20 mouse cellular contexts compared by ENCODE assay signal in genomic region chr6:7912015-7912414, GRCm38 (mm10).
DNase-seq lines count a peak whose midpoint lies in the region; ATAC-seq and TF ChIP-seq lines count a peak whose summit lies in the region.
"Had no signal": no experiment of that assay in that cellular context is flagged by ENCODE, and none has a peak within 500 bp of the region (broad histone marks: within the 10 kb centered on the region; RNA-seq: fewer than 3 reads in every experiment).

No protein-coding gene starts in this region.

- no peak overlapping the region for H3K4me3 ChIP-seq in forebrain, postnatal 0 days (ENCODE audit: low read depth, low read length)
- no peak overlapping the region for H3K4me3 ChIP-seq in forebrain, embryonic 11.5 days (ENCODE audit: low read depth, low read length)
- H3K4me3 ChIP-seq in olfactory bulb, adult 2 months (ENCODE audit: insufficient read depth, low read depth, low read length), result no peak overlapping the region
- no peak overlapping the region for H3K4me3 ChIP-seq in neural tube, embryonic 15.5 days (replicated peaks)
- H3K4me3 ChIP-seq: embryonic facial prominence, embryonic 10.5 days; embryonic facial prominence, embryonic 12.5 days; forebrain, embryonic 13.5 days had no signal

- peak; percentile 2 for DNase-seq in forebrain, postnatal 0 days
- no peak for DNase-seq in forebrain, embryonic 11.5 days (ENCODE audit: low spot score)
- peak; percentile 20 for DNase-seq in layer of hippocampus, adult 9-10 months (ENCODE audit: low spot score)
- no peak for DNase-seq in layer of hippocampus, adult 8-10 months (ENCODE audit: low spot score in 2 of 2)
- DNase-seq in brain, adult 2 months (ENCODE audit: low read depth, low spot score), result peak; percentile 69
- DNase-seq in left cerebral cortex, postnatal 36 days (ENCODE audit: low spot score in 2 of 2), result no peak
- DNase-seq: adrenal gland, adult 2 months; adrenal gland, postnatal 10 days; adrenal gland, postnatal 25 days; cerebellum, adult 11-12 months; cerebellum, adult 2 months; cerebellum, adult 9-10 months; cerebellum, postnatal 10 days; cerebellum, postnatal 25 days had no signal

- no peak overlapping the region for H3K9ac ChIP-seq in forebrain, postnatal 0 days
- no peak overlapping the region for H3K9ac ChIP-seq in forebrain, embryonic 11.5 days (ENCODE audit: low read length)
- no peak overlapping the region for H3K9ac ChIP-seq in neural tube, embryonic 15.5 days (replicated peaks)
- H3K9ac ChIP-seq: embryonic facial prominence, embryonic 12.5 days; forebrain, embryonic 13.5 days had no signal

- no peaks in the 10 kb centered on the region for H3K27me3 ChIP-seq in forebrain, postnatal 0 days (ENCODE audit: insufficient read depth, low read length)
- H3K27me3 ChIP-seq in forebrain, embryonic 11.5 days (ENCODE audit: control insufficient read depth, insufficient read depth, low read length), result no peaks in the 10 kb centered on the region
- H3K27me3 ChIP-seq in neural tube, embryonic 15.5 days (replicated peaks), result no peaks in the 10 kb centered on the region
- H3K27me3 ChIP-seq: embryonic facial prominence, embryonic 12.5 days; forebrain, embryonic 13.5 days had no signal

- intact Hi-C loops in left cerebral cortex, postnatal 36 days (cut with DNase I), result no loop called here

- no peaks in the 10 kb centered on the region for H3K9me3 ChIP-seq in forebrain, postnatal 0 days (ENCODE audit: low read length)
- H3K9me3 ChIP-seq in forebrain, embryonic 11.5 days (ENCODE audit: control insufficient read depth, low read length), result no peaks in the 10 kb centered on the region
- no peaks in the 10 kb centered on the region for H3K9me3 ChIP-seq in neural tube, embryonic 15.5 days (replicated peaks)
- H3K9me3 ChIP-seq: embryonic facial prominence, embryonic 10.5 days; embryonic facial prominence, embryonic 12.5 days; forebrain, embryonic 13.5 days had no signal

- H3K27ac ChIP-seq in forebrain, postnatal 0 days (ENCODE audit: low read depth, low read length), result no peak overlapping the region
- no peak overlapping the region for H3K27ac ChIP-seq in forebrain, embryonic 11.5 days (ENCODE audit: low read depth, low read length)
- H3K27ac ChIP-seq in olfactory bulb, adult 2 months (ENCODE audit: insufficient read depth, low read depth, low read length), result peak overlapping the region; percentile 58
- H3K27ac ChIP-seq in neural tube, embryonic 15.5 days (replicated peaks), result no peak overlapping the region
- H3K27ac ChIP-seq: embryonic facial prominence, embryonic 10.5 days; embryonic facial prominence, embryonic 12.5 days; forebrain, embryonic 13.5 days had no signal

- TF ChIP-seq POLR2A in olfactory bulb, adult 2 months (IDR thresholded peaks at IDR 0.05; ENCODE audit: insufficient read depth, low read depth, low read length), result no peak

- WGBS in forebrain, postnatal 0 days, result 62% methylated on average over 2 of the region's 2 CpGs
- 86% methylated on average over 2 of the region's 2 CpGs for WGBS in forebrain, embryonic 11.5 days
- WGBS in olfactory bulb, adult 2 months, result 23% methylated on average over 2 of the region's 2 CpGs
- WGBS in neural tube, embryonic 15.5 days, result 83% methylated on average over 2 of the region's 2 CpGs

- no peaks in the 10 kb centered on the region for H3K36me3 ChIP-seq in forebrain, postnatal 0 days (ENCODE audit: insufficient read depth)
- H3K36me3 ChIP-seq in forebrain, embryonic 11.5 days (ENCODE audit: control insufficient read depth, insufficient read depth, low read length), result no peaks in the 10 kb centered on the region
- H3K36me3 ChIP-seq in neural tube, embryonic 15.5 days, result no peaks in the 10 kb centered on the region
- H3K36me3 ChIP-seq: embryonic facial prominence, embryonic 10.5 days; embryonic facial prominence, embryonic 12.5 days had no signal

- no peak for TF ChIP-seq CTCF in forebrain, postnatal 0 days (IDR thresholded peaks at IDR 0.05; ENCODE audit: low read depth)
- no peak for TF ChIP-seq CTCF in olfactory bulb, adult 2 months (IDR thresholded peaks at IDR 0.05; ENCODE audit: insufficient read depth, low read depth, low read length)

- H3K4me1 ChIP-seq in forebrain, postnatal 0 days (ENCODE audit: insufficient read depth), result no peaks in the 10 kb centered on the region
- no peaks in the 10 kb centered on the region for H3K4me1 ChIP-seq in forebrain, embryonic 11.5 days (replicated peaks; ENCODE audit: control insufficient read depth, insufficient read depth, low read length)
- no peaks in the 10 kb centered on the region for H3K4me1 ChIP-seq in olfactory bulb, adult 2 months (ENCODE audit: control insufficient read depth, insufficient read depth, low read length)
- no peaks in the 10 kb centered on the region for H3K4me1 ChIP-seq in neural tube, embryonic 15.5 days
- H3K4me1 ChIP-seq: embryonic facial prominence, embryonic 10.5 days; embryonic facial prominence, embryonic 12.5 days; forebrain, embryonic 13.5 days had no signal

- no peak for ATAC-seq in forebrain, postnatal 0 days
- no peak for ATAC-seq in forebrain, embryonic 11.5 days (replicated peaks; ENCODE audit: low FRiP score)
- ATAC-seq in neural tube, embryonic 15.5 days (ENCODE audit: low FRiP score), result no peak
- ATAC-seq: forebrain, embryonic 13.5 days; forebrain, embryonic 16.5 days had no signal

- H3K4me2 ChIP-seq in forebrain, postnatal 0 days (ENCODE audit: low read depth), result no peak overlapping the region
- no peak overlapping the region for H3K4me2 ChIP-seq in forebrain, embryonic 11.5 days (ENCODE audit: low read depth, low read length, severe bottlenecking)
- no peak overlapping the region for H3K4me2 ChIP-seq in neural tube, embryonic 15.5 days
- H3K4me2 ChIP-seq: embryonic facial prominence, embryonic 12.5 days; forebrain, embryonic 13.5 days had no signal

Comparison
In these comparisons a context has a peak if more than half of its experiments do, and no peak if none do; other contexts are left out.
1. DNase-seq: peak in forebrain, postnatal 0 days (single experiment), layer of hippocampus, adult 9-10 months (single experiment) and brain, adult 2 months (single experiment); none in forebrain, embryonic 11.5 days (single experiment), layer of hippocampus, adult 8-10 months (0 of 2) and left cerebral cortex, postnatal 36 days (0 of 2).